Mouse (Mus musculus) lung, embryonic 14.5 days (tissue): ENCODE data around the gene Tcaf3. TPM values are rescaled to one million over a fixed set of nuclear protein-coding genes. Genes with fewer than 3 reads are reported as not detected.

ENCODE experiments used
- ATAC-seq: fragments of 200-750 bp; cut with Nextera tagmentation; 2 replicates; pipeline ENCODE4 v1.8.0; 2017; ENCODE audit warnings: mild to moderate bottlenecking, moderate TSS enrichment, moderate library complexity; ENCODE audit not compliant: insufficient read depth
- DNase-seq: peaks from one replicate; pipeline ENCODE4 v3.0.0-alpha.2; 2015
- H3K27ac ChIP-seq: fragments of 300-500 bp; sonication (generic); 2 replicates; pipeline ENCODE4 v1.5.1; 2014; ENCODE audit warnings: low read depth, mild to moderate bottlenecking, moderate library complexity
- H3K27me3 ChIP-seq: fragments of 300-500 bp; sonication (generic); 2 replicates; pipeline ENCODE4 v1.6.1; 2014; ENCODE audit warnings: low read length, control low read depth; ENCODE audit not compliant: insufficient read depth
- H3K36me3 ChIP-seq: fragments of 300-500 bp; sonication (generic); 2 replicates; pipeline ENCODE4 v1.6.1; 2014; ENCODE audit warnings: control low read depth; ENCODE audit not compliant: insufficient read depth
- H3K4me1 ChIP-seq: fragments of 300-500 bp; sonication (generic); 2 replicates; pipeline ENCODE4 v1.6.1; 2014; ENCODE audit warnings: antibody characterized with exemption, control low read depth; ENCODE audit not compliant: insufficient read depth
- H3K4me2 ChIP-seq: fragments of 300-500 bp; sonication (generic); 2 replicates; pipeline ENCODE4 v1.6.1; 2014; ENCODE audit warnings: mild to moderate bottlenecking
- H3K4me3 ChIP-seq: fragments of 300-500 bp; sonication (generic); 2 replicates; pipeline ENCODE4 v1.5.1; 2014; ENCODE audit warnings: low read depth, low read length
- H3K9ac ChIP-seq: fragments of 300-500 bp; sonication (generic); 2 replicates; pipeline ENCODE4 v1.6.1; 2014
- H3K9me3 ChIP-seq: fragments of 300-500 bp; sonication (generic); 2 replicates; pipeline ENCODE4 v1.6.1; 2016; ENCODE audit warnings: low read depth, low read length, control low read depth
- CTCF ChIP-seq: IDR thresholded peaks from 2 replicates; pipeline ENCODE4 v1.5.1; 2016; ENCODE audit warnings: antibody characterized with exemption, low read depth
- WGBS: fragments of 180-500 bp; shearing (Covaris S2); extraction: QIAGEN DNeasy Blood & Tissue Kit; methylation state at CpG from one replicate; pipeline ENCODE4 v1.1.7; 2014; 5-methylcytosine and 5-hydroxymethylcytosine counted together
- polyA plus RNA-seq: library from polyadenylated mRNA; unstranded; fragments of >200 nt; fragmentation: Nextera tagmentation; extraction: Ambion mirVana; gene quantifications from 2 replicates; pipeline ENCODE4 v1.2.1, GENCODE M21; 2014

The Tcaf3 gene
- polyA plus RNA-seq, 1 experiment from 2014 or later = not detected

- Histone ChIP-seq H3K27me3 (no peaks in the 10 kb centered on the region), H3K36me3 (no peaks in the 10 kb centered on the region), H3K4me1 (no peaks in the 10 kb centered on the region), H3K9me3 (no peaks in the 10 kb centered on the region), H3K4me3 (no peak overlapping the region), H3K9ac (no peak overlapping the region), H3K27ac (no peak overlapping the region), H3K4me2 (no peak overlapping the region)
- DNase-seq (no peak), ATAC-seq (no peak)
- TF ChIP-seq CTCF = no peak
- 78% methylated on average over 17 of the region's 17 CpGs for WGBS
Observed at GRCm38 (mm10) chr6:42593138-42593882, 4.2 kb downstream of the Tcaf3 start.

GRCm38 (mm10) chr6:42586569-42586968 is 10.9 kb downstream of the Tcaf3 start:
- TF ChIP-seq CTCF = no peak
- Histone ChIP-seq H3K9ac (no peak overlapping the region), H3K36me3 (no peaks in the 10 kb centered on the region), H3K4me1 (peaks cover 7% of the 10 kb centered on the region; the same call in 1 of the 2 replicates), H3K27ac (no peak overlapping the region), H3K4me3 (no peak overlapping the region), H3K4me2 (no peak overlapping the region), H3K9me3 (no peaks in the 10 kb centered on the region), H3K27me3 (no peaks in the 10 kb centered on the region)
- ATAC-seq (no peak), DNase-seq (no peak)
- WGBS = 66% methylated on average over 5 of the region's 5 CpGs

DNA sequence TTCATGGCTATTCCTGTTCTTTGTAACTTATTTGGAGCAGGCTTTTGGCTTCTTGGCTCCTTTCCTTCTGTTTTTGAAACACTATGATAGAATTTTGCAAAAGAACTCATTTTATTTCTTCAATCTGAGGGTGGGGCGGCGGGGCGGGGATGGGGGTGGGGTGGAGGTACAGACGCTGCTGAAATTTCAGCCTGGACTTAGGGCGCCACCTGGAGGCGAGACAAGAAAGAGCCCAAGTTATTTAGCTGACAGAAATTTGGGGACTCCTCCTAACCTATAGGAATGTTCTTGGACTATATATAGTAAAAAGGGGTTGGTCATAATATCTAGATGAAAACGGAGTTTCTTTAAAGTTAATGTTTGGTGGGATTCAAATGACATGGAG is 14.0 kb downstream of the Tcaf3 start:
- Histone ChIP-seq H3K27me3 (no peaks in the 10 kb centered on the region), H3K9ac (no peak overlapping the region), H3K36me3 (no peaks in the 10 kb centered on the region), H3K4me1 (peaks cover 7% of the 10 kb centered on the region; the same call in 1 of the 2 replicates), H3K9me3 (no peaks in the 10 kb centered on the region), H3K4me3 (no peak overlapping the region), H3K4me2 (peak overlapping the region; percentile 41), H3K27ac (no peak overlapping the region)
- 1% methylated on average over 7 of the region's 7 CpGs for WGBS
- DNase-seq = peak; percentile 90
- peak; percentile 50; the same call in 1 of the 2 replicates for ATAC-seq
- peak; percentile 67 for TF ChIP-seq CTCF

DNA sequence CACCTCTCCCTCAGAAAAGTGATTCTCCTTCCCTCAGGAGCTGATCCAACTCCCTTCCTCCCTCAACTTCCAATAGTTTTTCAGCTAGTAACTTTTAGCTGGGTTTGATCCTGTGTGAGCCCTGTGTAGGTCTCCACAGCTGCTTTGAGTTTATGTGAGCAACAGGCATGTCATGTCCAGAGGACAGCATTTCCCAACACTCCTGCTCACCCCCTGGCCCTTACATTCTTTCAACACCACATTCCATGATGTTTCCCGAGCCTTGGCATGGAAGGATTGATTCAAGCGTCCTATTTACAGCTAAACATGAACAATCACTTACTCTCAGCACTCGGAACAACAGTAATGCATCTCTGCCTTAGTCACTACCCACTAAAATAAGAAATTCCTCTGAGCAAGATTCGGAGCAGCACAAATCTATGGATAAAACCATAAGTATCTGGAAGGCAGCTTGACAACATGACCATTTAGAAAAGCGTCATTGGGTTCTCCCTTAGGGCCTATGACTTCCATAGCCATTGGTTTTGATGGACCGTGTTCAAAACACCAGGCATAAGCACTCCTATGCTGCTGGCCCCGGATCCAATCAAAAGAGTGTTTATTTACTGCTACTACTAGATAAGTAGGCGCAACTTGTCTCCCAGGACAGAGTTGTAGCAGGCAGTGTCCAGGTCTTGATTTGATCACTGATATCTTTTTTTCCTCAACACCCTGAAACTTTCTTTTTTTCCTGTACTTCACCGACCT is 14.6 kb downstream of the Tcaf3 start:
- Histone ChIP-seq H3K4me1 (peaks cover 7% of the 10 kb centered on the region; the same call in 1 of the 2 replicates), H3K27ac (peak overlapping the region; percentile 15; the same call in 1 of the 2 replicates), H3K36me3 (no peaks in the 10 kb centered on the region), H3K4me3 (no peak overlapping the region), H3K4me2 (peak overlapping the region; percentile 41), H3K9me3 (no peaks in the 10 kb centered on the region), H3K27me3 (no peaks in the 10 kb centered on the region), H3K9ac (no peak overlapping the region)
- WGBS = 37% methylated on average over 9 of the region's 9 CpGs
- no peak for TF ChIP-seq CTCF
- ATAC-seq (peak; percentile 67), DNase-seq (peak; percentile 55)

- WGBS = 64% methylated on average over 4 of the region's 4 CpGs
Observed at GRCm38 (mm10) chr6:42578678-42579077, 18.8 kb downstream of the Tcaf3 start.

DNA sequence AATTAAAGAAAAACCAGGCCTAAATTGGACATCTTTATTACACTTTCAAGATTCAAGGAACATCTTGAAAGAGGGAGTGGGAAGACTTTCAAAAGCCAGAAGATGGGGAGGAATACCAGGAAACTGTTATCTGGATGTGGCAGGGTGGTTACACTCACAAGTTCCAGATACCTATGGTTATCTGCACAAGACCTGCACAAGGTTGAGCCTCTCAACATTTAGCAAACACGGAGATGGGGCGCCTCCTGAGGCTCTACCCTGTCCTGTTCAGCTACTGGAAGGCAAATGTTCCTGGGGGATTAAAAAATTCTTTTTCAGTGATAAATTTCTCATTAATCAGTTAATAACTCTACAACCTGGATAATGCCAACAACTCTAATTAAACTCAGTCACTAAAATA is 20.1 kb downstream of the Tcaf3 start:
- Histone ChIP-seq H3K27me3 (no peaks in the 10 kb centered on the region), H3K4me2 (no peak overlapping the region), H3K9me3 (no peaks in the 10 kb centered on the region), H3K4me1 (no peaks in the 10 kb centered on the region), H3K4me3 (no peak overlapping the region), H3K36me3 (no peaks in the 10 kb centered on the region), H3K9ac (no peak overlapping the region), H3K27ac (no peak overlapping the region)
- no peak for TF ChIP-seq CTCF
- ATAC-seq (no peak), DNase-seq (no peak)
- WGBS = 84% methylated on average over 2 of the region's 2 CpGs

More at GRCm38 (mm10) chr6:42578678-42579077, 18.8 kb downstream of the Tcaf3 start:
- H3K4me2 ChIP-seq = no peak overlapping the region
- H3K4me1 ChIP-seq = peaks cover 7% of the 10 kb centered on the region; the same call in 1 of the 2 replicates
- no peak for ATAC-seq
- H3K9ac ChIP-seq = no peak overlapping the region
- H3K9me3 ChIP-seq = no peaks in the 10 kb centered on the region
- 0 out of 2 replicates have a peak, but pooled peaks have one; percentile 16 for TF ChIP-seq CTCF
- H3K36me3 ChIP-seq = no peaks in the 10 kb centered on the region
- H3K4me3 ChIP-seq = no peak overlapping the region
- H3K27me3 ChIP-seq = no peaks in the 10 kb centered on the region
- H3K27ac ChIP-seq = no peak overlapping the region
- no peak for DNase-seq

GRCm38 (mm10) chr6:42568205-42568604 is 29.3 kb downstream of the Tcaf3 start:
- H3K4me1 ChIP-seq = no peaks in the 10 kb centered on the region; the same call in 1 of the 2 replicates
- H3K36me3 ChIP-seq = no peaks in the 10 kb centered on the region
- H3K9me3 ChIP-seq = no peaks in the 10 kb centered on the region
- H3K27me3 ChIP-seq = no peaks in the 10 kb centered on the region
- 59% methylated on average over 2 of the region's 2 CpGs for WGBS
- DNase-seq (peak; percentile 13), ATAC-seq (no peak)
- no peak overlapping the region for H3K4me2 ChIP-seq
- no peak overlapping the region for H3K4me3 ChIP-seq
- no peak overlapping the region for H3K27ac ChIP-seq
- no peak for TF ChIP-seq CTCF
- H3K9ac ChIP-seq = no peak overlapping the region
